Mouse (Mus musculus): ENCODE data around the gene Astn2. TPM values are rescaled to one million over a fixed set of nuclear protein-coding genes. Genes with fewer than 3 reads are reported as not detected.

The Astn2 gene
- polyA plus RNA-seq, 1 experiment = not detected

DNA sequence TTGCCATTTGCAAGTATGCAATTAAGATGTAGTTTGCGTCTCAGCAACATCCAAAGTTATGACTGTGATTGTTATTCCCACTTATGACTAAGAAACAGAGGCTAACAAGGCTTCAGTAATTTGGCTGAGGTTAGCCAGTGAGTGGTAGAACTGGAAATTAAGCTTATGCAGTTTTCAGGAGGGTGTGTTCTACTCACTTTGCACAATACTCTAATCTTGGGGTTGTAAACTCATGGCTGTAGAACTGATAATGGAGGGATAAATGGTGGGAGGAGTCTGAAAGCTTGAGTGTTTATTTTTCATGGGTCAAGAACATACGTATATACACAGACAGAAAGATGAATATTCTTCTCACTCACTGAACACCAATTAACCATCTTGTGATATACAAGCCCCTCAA lies 499.4 kb downstream of the Astn2 start:
- no peak overlapping the region for H3K4me3 ChIP-seq (ENCODE audit: insufficient read depth, low read length)
- no peak for TF ChIP-seq CTCF (IDR thresholded peaks at IDR 0.05; ENCODE audit: low read depth, low read length)
- TF ChIP-seq POLR2A (IDR thresholded peaks at IDR 0.05; ENCODE audit: borderline replicate concordance, low read depth, low read length) = no peak
- H3K4me1 ChIP-seq (ENCODE audit: control insufficient read depth, insufficient read depth, low read length) = no peaks in the 10 kb centered on the region
- H3K27ac ChIP-seq (ENCODE audit: insufficient read depth, low read depth, low read length) = no peak overlapping the region

DNA sequence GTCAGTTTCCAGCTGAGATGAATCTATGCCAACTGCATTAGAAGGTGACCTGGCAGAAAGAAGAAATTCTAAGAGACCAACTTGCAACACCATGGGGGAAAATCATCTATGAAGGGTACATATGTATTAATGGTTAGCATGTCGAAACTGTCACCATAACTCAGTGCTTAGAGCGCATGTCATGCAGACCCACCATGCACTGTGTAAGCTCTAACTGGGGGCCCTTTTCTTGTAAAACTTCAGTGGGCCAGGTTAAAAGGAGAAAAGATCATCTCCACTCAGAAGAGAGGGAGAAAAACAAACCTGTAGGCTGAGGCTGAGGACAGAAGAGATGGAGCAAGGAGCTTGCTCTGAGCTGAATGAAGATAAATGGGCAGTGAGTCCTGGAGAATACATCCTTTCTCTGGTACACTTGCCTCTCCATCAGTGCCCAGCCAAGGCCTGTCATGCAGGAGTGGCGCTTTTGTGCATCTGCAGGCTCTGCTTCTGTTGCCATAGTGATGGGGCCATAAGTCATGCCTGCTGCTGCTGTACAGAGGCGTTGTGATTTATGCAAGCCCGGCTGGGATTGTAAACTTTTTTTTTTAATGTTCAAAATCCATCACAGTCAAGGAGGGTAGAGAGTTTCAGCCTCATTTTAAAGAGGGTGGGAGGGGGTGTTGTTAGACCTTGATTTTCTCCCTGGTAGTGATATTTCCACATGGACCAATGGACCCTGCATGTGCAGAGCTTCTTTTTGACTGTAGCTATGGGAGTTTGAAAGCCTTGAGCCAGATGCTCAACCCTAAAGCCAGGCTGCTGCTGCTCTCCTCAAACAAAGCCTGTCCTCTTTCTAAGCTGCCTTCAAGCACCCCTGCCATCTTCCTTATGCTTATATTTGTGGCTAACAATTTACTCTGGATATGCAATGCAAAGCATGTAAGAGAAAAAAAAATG lies 508.1 kb downstream of the Astn2 start:
- no peak overlapping the region for H3K27ac ChIP-seq (ENCODE audit: insufficient read depth, low read depth, low read length)
- H3K4me3 ChIP-seq (ENCODE audit: insufficient read depth, low read length) = no peak overlapping the region
- no peaks in the 10 kb centered on the region for H3K4me1 ChIP-seq (ENCODE audit: control insufficient read depth, insufficient read depth, low read length)
- TF ChIP-seq CTCF (IDR thresholded peaks at IDR 0.05; ENCODE audit: low read depth, low read length) (no peak), POLR2A (IDR thresholded peaks at IDR 0.05; ENCODE audit: borderline replicate concordance, low read depth, low read length) (no peak)

DNA sequence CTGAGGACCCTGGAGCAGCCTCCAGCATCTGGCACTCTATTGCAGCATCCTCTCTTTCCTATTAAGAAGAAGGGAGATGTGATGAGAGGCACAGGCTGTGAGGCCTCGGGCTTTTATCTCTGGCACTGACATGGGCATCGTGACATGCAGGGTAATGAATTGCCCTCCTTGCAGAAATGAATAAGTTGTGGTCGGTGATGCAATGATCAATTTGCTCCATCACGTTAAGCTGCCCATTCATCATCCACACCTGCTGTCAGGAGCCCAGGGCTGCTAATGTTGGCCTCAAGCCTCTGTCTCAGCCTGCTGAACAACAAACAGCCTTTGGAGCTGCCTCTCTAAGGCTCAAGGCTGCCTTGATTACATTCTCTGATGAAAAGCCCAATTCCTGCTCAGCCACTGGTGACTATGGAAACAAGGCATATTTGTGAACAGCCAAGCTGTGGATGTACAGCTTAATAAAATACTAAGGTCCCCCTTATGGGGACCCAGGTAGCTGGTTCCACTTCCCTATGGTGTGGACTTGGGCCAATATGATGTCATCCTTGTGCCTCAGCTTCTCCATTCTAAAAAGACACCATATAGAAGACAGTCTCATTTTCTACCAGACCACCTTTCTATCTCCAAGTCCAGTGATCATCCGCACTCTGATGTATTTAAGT lies 515.9 kb downstream of the Astn2 start:
- no peak overlapping the region for H3K4me3 ChIP-seq (ENCODE audit: insufficient read depth, low read length)
- TF ChIP-seq CTCF (IDR thresholded peaks at IDR 0.05; ENCODE audit: low read depth, low read length) (no peak), POLR2A (IDR thresholded peaks at IDR 0.05; ENCODE audit: borderline replicate concordance, low read depth, low read length) (no peak)

DNA sequence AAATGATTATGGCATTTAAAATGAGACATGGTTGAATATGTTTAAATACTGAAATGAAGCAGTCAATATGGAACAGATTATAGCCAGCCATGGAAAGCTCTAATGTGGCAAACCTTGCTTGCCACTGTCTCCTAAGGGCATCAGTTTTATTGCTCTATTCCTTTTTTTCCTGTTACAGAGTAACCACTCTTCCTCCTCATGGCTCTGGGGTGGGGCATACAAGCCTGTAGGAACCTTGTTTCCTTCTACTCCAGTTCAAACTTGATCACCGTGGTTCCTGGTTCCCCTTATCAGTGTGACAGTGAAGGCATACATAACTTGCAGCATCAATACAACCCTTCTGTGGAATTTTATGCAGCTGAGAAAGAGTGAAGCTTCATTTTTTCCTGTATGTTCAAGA lies 517.5 kb downstream of the Astn2 start:
- TF ChIP-seq CTCF (IDR thresholded peaks at IDR 0.05; ENCODE audit: low read depth, low read length) = no peak
- TF ChIP-seq POLR2A (IDR thresholded peaks at IDR 0.05; ENCODE audit: borderline replicate concordance, low read depth, low read length) = no peak
- Histone ChIP-seq H3K4me1 (ENCODE audit: control insufficient read depth, insufficient read depth, low read length) (no peaks in the 10 kb centered on the region), H3K4me3 (ENCODE audit: insufficient read depth, low read length) (no peak overlapping the region), H3K27ac (ENCODE audit: insufficient read depth, low read depth, low read length) (no peak overlapping the region)

More for the DNA sequence above, 515.9 kb downstream of the Astn2 start:
- Histone ChIP-seq H3K4me1 (ENCODE audit: control insufficient read depth, insufficient read depth, low read length) (no peaks in the 10 kb centered on the region), H3K27ac (ENCODE audit: insufficient read depth, low read depth, low read length) (no peak overlapping the region)

DNA sequence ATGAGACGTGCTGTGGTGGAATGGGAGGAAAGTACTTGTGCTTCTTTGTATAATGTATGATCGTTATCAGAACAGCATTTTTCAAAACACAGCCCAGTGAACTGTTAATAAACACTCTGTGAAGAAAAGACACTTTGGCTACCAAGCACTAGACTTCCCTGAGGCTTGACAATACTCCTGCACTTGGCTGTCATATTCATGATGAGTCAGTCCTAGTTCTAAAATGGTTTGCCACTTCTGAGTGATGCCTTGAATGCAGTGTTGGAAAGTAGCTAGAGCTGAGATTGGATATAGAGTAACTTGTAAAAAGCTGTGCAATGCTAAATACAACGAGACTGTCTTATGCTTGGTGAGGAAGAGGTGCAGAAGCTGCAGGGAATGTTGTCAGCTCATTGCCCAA lies 518.5 kb downstream of the Astn2 start:
- H3K4me1 ChIP-seq (ENCODE audit: control insufficient read depth, insufficient read depth, low read length) = no peaks in the 10 kb centered on the region
- no peak overlapping the region for H3K4me3 ChIP-seq (ENCODE audit: insufficient read depth, low read length)
- TF ChIP-seq POLR2A (IDR thresholded peaks at IDR 0.05; ENCODE audit: borderline replicate concordance, low read depth, low read length) (no peak), CTCF (IDR thresholded peaks at IDR 0.05; ENCODE audit: low read depth, low read length) (no peak)
- H3K27ac ChIP-seq (ENCODE audit: insufficient read depth, low read depth, low read length) = no peak overlapping the region

DNA sequence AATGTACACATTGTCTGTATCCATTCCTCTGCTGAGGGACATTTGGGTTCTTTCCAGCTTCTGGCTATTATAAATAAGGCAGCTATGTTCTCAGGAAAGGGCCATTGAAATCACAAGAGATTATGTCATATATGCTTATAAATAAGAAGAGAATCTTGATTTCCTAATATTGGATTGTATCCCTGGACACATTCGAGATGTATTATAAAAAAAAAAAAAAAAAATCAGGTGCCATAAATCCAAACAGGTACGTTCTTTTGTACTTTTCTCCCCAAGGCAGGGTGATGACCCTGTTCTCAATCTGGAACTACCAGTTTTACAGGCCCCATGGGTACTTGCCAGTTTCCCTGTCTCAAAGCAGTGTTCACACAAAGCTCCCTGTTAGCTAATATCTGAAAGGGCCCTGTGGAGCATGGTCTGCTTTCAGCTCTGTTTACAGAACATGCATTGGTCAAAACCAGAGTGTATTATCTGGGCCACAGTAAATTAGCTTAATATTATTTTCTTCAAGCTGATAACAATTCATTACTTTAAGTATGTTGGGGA lies 530.1 kb downstream of the Astn2 start:
- Histone ChIP-seq H3K4me3 (ENCODE audit: insufficient read depth, low read length) (no peak overlapping the region), H3K27ac (ENCODE audit: insufficient read depth, low read depth, low read length) (no peak overlapping the region), H3K4me1 (ENCODE audit: control insufficient read depth, insufficient read depth, low read length) (no peaks in the 10 kb centered on the region)
- TF ChIP-seq POLR2A (IDR thresholded peaks at IDR 0.05; ENCODE audit: borderline replicate concordance, low read depth, low read length) (no peak), CTCF (IDR thresholded peaks at IDR 0.05; ENCODE audit: low read depth, low read length) (no peak)

DNA sequence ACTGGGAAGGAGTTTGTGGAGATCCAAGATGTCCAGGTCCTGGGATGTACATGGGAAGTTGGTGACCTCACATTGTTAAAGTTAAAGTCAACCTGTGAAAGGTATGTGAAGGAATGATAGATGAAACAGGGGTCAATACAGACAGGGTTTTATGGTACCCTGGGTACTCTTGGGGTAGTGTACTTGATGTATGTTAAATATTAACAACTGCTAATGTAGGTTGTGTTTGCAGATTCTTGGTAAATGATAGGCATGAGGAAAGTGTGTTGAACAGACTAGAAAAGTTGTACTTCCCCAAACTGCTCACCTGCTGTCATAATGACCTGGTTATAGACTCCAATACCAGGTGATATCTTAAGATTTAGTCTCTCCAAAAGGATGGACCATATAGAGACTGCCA lies 539.9 kb downstream of the Astn2 start:
- H3K27ac ChIP-seq (ENCODE audit: insufficient read depth, low read depth, low read length) = no peak overlapping the region
- TF ChIP-seq CTCF (IDR thresholded peaks at IDR 0.05; ENCODE audit: low read depth, low read length) (no peak), POLR2A (IDR thresholded peaks at IDR 0.05; ENCODE audit: borderline replicate concordance, low read depth, low read length) (no peak)

DNA sequence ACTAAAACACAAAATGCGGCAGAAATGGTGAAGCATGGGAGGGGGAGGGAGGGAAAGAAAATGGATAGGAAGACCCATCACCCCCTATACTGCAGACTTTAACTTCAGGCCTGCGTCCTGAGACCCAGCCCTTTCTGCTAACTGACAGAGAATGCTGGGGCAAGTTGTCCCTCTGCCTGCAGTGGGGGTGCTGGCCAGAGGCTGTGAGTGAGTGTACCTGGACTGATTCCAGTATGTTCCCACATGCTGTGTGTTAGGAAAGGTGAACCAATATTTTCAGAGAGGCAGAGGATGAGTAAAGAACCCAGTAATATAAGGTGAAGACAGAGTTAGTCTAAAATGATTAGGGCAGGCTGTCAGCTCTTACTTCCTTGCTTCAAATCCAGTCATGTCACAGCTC lies 561.2 kb downstream of the Astn2 start:
- Histone ChIP-seq H3K27ac (ENCODE audit: insufficient read depth, low read depth, low read length) (no peak overlapping the region), H3K4me3 (ENCODE audit: insufficient read depth, low read length) (no peak overlapping the region), H3K4me1 (ENCODE audit: control insufficient read depth, insufficient read depth, low read length) (no peaks in the 10 kb centered on the region)
- no peak for TF ChIP-seq CTCF (IDR thresholded peaks at IDR 0.05; ENCODE audit: low read depth, low read length)

More for the DNA sequence above, 539.9 kb downstream of the Astn2 start:
- Histone ChIP-seq H3K4me1 (ENCODE audit: control insufficient read depth, insufficient read depth, low read length) (no peaks in the 10 kb centered on the region), H3K4me3 (ENCODE audit: insufficient read depth, low read length) (no peak overlapping the region)

DNA sequence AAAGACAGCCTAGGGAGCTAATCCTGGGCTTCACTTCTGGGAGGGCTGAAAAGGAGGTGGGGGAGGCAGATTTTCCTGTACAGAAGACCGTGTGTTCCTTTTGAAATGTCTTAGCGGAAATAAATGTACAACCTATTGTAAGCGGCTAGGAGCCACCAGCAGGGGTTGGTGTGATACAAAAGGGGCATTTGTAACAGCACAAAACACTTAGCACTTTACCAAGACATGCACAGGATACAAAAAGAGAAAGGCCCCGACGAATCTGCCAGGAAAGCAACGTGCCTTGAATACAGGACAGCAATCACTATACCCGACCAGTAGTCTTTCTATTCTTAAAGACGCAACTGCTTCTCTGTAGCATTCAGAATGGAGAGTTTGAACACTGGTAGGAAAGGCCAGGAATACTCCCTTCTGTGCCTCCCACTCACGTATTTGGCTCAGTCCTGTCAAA lies 564.8 kb downstream of the Astn2 start:
- TF ChIP-seq POLR2A (IDR thresholded peaks at IDR 0.05; ENCODE audit: borderline replicate concordance, low read depth, low read length) (no peak), CTCF (IDR thresholded peaks at IDR 0.05; ENCODE audit: low read depth, low read length) (no peak)
- H3K4me1 ChIP-seq (ENCODE audit: control insufficient read depth, insufficient read depth, low read length) = no peaks in the 10 kb centered on the region
- no peak overlapping the region for H3K4me3 ChIP-seq (ENCODE audit: insufficient read depth, low read length)
- H3K27ac ChIP-seq (ENCODE audit: insufficient read depth, low read depth, low read length) = no peak overlapping the region

DNA sequence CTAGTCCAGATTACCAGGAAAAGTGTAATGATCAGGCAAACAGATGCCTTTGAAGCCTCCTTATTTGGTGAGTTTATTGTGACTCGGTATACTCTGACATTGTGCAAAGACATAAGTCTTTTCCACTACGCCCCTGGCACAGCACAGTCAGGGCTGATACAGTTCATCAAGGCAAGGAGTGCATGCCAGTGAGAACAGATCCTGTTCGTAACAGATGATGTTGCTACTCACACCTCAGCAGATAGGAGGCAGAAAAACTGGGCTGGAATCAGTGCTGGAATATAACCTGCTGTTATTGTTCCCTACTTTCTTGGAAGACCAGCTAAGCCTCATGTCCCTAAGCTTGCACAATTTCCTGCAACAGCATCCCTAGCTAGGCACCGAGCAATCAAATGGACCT lies 565.6 kb downstream of the Astn2 start:
- H3K4me3 ChIP-seq (ENCODE audit: insufficient read depth, low read length) = no peak overlapping the region
- no peak overlapping the region for H3K27ac ChIP-seq (ENCODE audit: insufficient read depth, low read depth, low read length)
- no peak for TF ChIP-seq POLR2A (IDR thresholded peaks at IDR 0.05; ENCODE audit: borderline replicate concordance, low read depth, low read length)
- no peak for TF ChIP-seq CTCF (IDR thresholded peaks at IDR 0.05; ENCODE audit: low read depth, low read length)
- no peaks in the 10 kb centered on the region for H3K4me1 ChIP-seq (ENCODE audit: control insufficient read depth, insufficient read depth, low read length)
